Mouse (Mus musculus) heart, adult 2 months (tissue): ENCODE measurements around the gene Hras. TPM values are rescaled to one million over a fixed set of nuclear protein-coding genes. Genes with fewer than 3 reads are reported as not detected.
A peak's percentile ranks its signal among the peaks of the same experiment; 100 is the strongest.

ENCODE experiments used
- DNase-seq, 2 experiments: peaks; one replicate each; pipeline ENCODE4 v3.0.0; 2021
- H3K27ac ChIP-seq: fragments of 200-600 bp; 2 replicates; pipeline ENCODE4 v1.8.1; 2022
- H3K27me3 ChIP-seq: fragments of 200-500 bp; 2 replicates; pipeline ENCODE4 v1.6.1; 2012; ENCODE audit warnings: mild to moderate bottlenecking, low read length, inconsistent platforms, mixed read lengths; ENCODE audit not compliant: control insufficient read depth, insufficient read depth
- H3K36me3 ChIP-seq: fragments of 200-500 bp; 2 replicates; pipeline ENCODE4 v1.6.1; 2012; ENCODE audit warnings: low read length, inconsistent platforms; ENCODE audit not compliant: control insufficient read depth, insufficient read depth
- H3K4me1 ChIP-seq: fragments of 200-500 bp; 2 replicates; pipeline ENCODE4 v1.6.1; 2011; ENCODE audit warnings: low read length; ENCODE audit not compliant: control insufficient read depth, insufficient read depth
- H3K4me3 ChIP-seq: fragments of 200-600 bp; 2 replicates; pipeline ENCODE4 v1.8.1; 2022
- H3K79me2 ChIP-seq: fragments of 200-500 bp; replicated peaks from 2 replicates; pipeline ENCODE4 v1.6.1; 2012; ENCODE audit warnings: mild to moderate bottlenecking, inconsistent platforms, low read length, moderate library complexity, mixed read lengths; ENCODE audit not compliant: control insufficient read depth, insufficient read depth
- H3K9ac ChIP-seq: fragments of 200-500 bp; 2 replicates; pipeline ENCODE4 v1.6.1; 2012; ENCODE audit warnings: low read depth, mild to moderate bottlenecking, control low read depth, inconsistent platforms, low read length, mixed read lengths
- CTCF ChIP-seq: fragments of 200-600 bp; IDR thresholded peaks from 2 replicates; pipeline ENCODE4 v1.8.1; 2022; ENCODE audit warnings: antibody characterized with exemption, mild to moderate bottlenecking, moderate library complexity
- EP300 ChIP-seq: fragments of 200-500 bp; IDR thresholded peaks from 2 replicates; pipeline ENCODE4 v1.6.1; 2011; ENCODE audit warnings: low read depth, low read length, control low read depth; ENCODE audit not compliant: insufficient read depth
- POLR2A ChIP-seq: fragments of 200-500 bp; IDR thresholded peaks from 2 replicates; pipeline ENCODE4 v1.6.1; 2011; ENCODE audit warnings: mild to moderate bottlenecking, low read depth, low read length, control low read depth; ENCODE audit not compliant: insufficient read depth
- WGBS: fragments of 180-500 bp; shearing (Covaris S2); methylation state at CpG from one replicate; pipeline ENCODE4 v1.1.7; 2018; 5-methylcytosine and 5-hydroxymethylcytosine counted together
- intact Hi-C: fragments of 180-260 bp; cut with DNase I; formaldehyde crosslinking; loops from one replicate; pipeline ENCODE4 v1.15.1; 2025
- polyA plus RNA-seq: library from polyadenylated mRNA; depleted of rRNA; stranded (reverse); fragments of >200 nt; gene quantifications from 2 replicates; pipeline ENCODE4 v1.2.3, GENCODE M21; 2012
- total RNA-seq, 2 experiments: library from RNA; stranded (reverse); gene quantifications; 2 replicates each; pipeline ENCODE4 v1.2.3; 2021

Gene Hras
- total and polyA plus RNA-seq, 3 experiments: 63.7 to 105 (median 90.8) TPM

DNA sequence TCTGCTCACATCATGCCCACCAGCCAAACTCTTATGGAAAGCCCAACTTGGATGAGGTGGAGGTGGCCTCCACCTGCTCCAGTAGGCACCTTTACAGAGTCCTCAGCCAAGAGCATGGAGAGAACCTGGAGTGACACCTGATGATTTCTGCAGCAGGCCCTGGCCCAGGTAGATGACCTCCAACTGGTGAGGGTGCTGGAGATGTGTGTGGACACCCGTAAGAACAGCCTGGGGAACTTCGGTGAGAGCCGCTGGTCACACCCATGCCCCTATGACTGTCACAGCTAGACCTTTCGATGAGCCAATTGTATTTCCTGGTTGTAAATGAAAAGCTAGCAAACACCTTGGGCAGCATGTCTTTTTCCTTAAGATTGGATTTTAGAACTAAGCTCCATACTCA, 4.3 kb upstream of the Hras start:
- Histone ChIP-seq H3K27me3 (no peaks in the 10 kb centered on the region), H3K27ac (no peak overlapping the region), H3K4me1 (peaks cover 1% of the 10 kb centered on the region; the same call in 1 of the 2 replicates), H3K4me3 (no peak overlapping the region), H3K79me2 (peaks cover 1% of the 10 kb centered on the region; the same call in 1 of the 2 replicates), H3K36me3 (no peaks in the 10 kb centered on the region), H3K9ac (no peak overlapping the region)
- TF ChIP-seq CTCF (no peak), POLR2A (no peak), EP300 (no peak)
- WGBS: 96% methylated on average over 4 of the region's 4 CpGs
- intact Hi-C loops: no loop called here
- no peak for DNase-seq

DNA sequence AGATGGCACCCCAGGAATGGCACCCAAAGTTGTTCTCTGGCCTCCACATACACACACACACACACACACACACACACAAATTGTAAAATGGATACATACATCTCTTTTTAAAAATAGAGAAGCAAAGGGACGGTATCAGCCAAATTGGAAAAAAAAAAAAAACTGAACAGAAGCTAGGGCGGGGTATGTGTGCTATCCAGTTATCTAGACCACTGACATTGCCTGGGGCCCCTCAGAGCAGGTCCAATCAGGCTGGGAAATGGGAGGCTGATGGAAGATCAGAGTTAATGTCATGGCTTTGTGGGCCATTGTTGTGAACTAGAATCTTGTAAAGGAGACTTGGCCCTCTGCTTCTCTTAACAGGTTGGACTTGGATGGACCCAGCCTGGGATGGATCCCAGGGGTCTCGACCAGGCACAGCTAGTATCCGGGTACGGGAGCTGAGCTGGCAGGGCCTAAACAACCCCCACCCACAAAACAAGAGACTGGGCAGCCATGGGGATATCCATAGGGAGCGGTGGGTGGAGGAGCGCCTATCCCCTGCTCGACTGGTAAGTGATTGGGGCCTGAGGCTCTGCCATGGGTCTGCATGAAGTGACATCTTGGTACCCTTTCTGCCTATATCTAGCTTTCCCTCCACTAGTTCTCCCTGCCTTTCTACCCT, 2.9 kb upstream of the Hras start:
- TF ChIP-seq EP300 (no peak), POLR2A (no peak), CTCF (no peak)
- H3K27ac ChIP-seq: no peak overlapping the region
- H3K36me3 ChIP-seq: no peaks in the 10 kb centered on the region
- intact Hi-C loops: no loop called here
- no peaks in the 10 kb centered on the region for H3K27me3 ChIP-seq
- H3K4me1 ChIP-seq: peaks cover 5% of the 10 kb centered on the region
- H3K79me2 ChIP-seq: peaks cover 1% of the 10 kb centered on the region; the same call in 1 of the 2 replicates
- H3K9ac ChIP-seq: no peak overlapping the region
- no peak overlapping the region for H3K4me3 ChIP-seq
- 91% methylated on average over 8 of the region's 8 CpGs for WGBS
- no peak for DNase-seq

DNA sequence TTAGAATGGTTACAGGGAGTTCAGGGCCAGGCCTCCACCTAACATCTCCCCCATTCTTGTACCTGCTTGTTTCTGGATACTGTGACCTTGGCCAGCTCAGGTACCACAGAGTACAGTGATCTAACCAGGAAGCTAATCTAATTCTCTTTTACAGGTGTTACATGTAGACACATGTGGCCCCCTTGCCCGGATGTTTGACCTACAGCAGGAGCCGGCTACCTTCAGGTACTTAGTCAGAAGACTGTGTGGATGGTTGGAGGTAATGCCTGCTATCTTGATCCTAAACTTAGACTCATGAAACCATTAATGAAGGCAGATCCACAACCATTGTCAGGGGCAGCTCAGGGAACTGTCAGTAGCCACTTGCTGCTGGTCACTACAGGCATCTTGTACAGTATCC, 1.9 kb upstream of the Hras start:
- no peak for DNase-seq
- no peak overlapping the region for H3K4me3 ChIP-seq
- peaks cover 1% of the 10 kb centered on the region; the same call in 1 of the 2 replicates for H3K79me2 ChIP-seq
- no peaks in the 10 kb centered on the region for H3K36me3 ChIP-seq
- peaks cover 9% of the 10 kb centered on the region for H3K4me1 ChIP-seq
- intact Hi-C loops: no loop called here
- H3K27me3 ChIP-seq: no peaks in the 10 kb centered on the region
- no peak overlapping the region for H3K27ac ChIP-seq
- H3K9ac ChIP-seq: no peak overlapping the region
- WGBS: 97% methylated on average over 2 of the region's 2 CpGs
- no peak for TF ChIP-seq POLR2A
- no peak for TF ChIP-seq EP300
- no peak for TF ChIP-seq CTCF

DNA sequence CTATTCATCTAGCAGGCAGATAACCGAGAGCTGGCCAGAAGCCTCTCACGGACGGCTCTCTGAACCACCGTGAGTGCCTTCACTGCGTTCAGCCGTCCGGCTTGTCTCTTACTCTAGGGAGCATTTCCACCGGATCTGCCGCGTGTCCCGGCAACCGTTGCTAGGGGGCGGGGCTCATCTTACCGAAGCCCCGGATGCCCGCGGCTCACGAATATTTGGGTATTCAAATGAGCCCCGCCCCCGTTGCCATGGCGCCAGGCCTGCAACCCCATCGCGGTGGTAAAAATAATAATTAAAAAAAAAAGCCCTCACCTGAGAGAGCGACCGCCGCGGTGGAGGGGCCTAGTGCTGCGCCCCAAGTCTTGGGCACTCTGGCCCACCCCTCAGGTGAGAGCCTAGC, 1.0 kb upstream of the Hras start:
- Histone ChIP-seq H3K79me2 (peaks cover 1% of the 10 kb centered on the region; the same call in 1 of the 2 replicates), H3K9ac (peak overlapping the region; percentile 10), H3K27ac (peak overlapping the region; percentile 80), H3K27me3 (no peaks in the 10 kb centered on the region), H3K4me3 (peak overlapping the region; percentile 61), H3K36me3 (no peaks in the 10 kb centered on the region), H3K4me1 (peaks cover 11% of the 10 kb centered on the region)
- intact Hi-C loops: loop anchor here (5.0 kb wide), 1 partner anchor 253 kb away; the partner anchor contains the start of gene Pgghg
- peak; percentile 88 to 90 for DNase-seq
- WGBS: 2% methylated on average over 28 of the region's 28 CpGs
- TF ChIP-seq CTCF (no peak), POLR2A (peak; percentile 58; the same call in 1 of the 2 replicates)

DNA sequence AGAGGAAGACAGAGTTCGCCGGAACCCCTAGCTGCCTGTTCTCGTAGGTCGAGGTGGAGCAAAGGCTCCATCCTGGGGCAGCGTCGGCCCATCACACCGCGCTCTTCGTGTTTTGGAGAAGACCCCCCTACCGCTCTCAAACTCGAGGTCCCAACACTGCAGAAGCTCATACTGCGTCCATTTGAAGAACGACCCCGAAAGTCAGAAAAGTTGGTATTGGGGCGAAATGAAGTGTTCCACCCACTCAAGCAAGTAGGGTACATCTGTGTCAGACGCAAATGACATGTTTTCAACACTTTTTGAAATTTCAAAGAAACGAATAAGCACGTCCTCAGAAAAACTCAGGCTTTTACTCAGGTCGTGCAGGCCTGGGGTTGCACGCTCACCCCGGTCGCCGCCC, 604 bp upstream of the Hras start:
- no peaks in the 10 kb centered on the region for H3K27me3 ChIP-seq
- intact Hi-C loops: loop anchor here (5.0 kb wide), 1 partner anchor 252 kb away; the partner anchor contains the start of gene Pgghg

DNA sequence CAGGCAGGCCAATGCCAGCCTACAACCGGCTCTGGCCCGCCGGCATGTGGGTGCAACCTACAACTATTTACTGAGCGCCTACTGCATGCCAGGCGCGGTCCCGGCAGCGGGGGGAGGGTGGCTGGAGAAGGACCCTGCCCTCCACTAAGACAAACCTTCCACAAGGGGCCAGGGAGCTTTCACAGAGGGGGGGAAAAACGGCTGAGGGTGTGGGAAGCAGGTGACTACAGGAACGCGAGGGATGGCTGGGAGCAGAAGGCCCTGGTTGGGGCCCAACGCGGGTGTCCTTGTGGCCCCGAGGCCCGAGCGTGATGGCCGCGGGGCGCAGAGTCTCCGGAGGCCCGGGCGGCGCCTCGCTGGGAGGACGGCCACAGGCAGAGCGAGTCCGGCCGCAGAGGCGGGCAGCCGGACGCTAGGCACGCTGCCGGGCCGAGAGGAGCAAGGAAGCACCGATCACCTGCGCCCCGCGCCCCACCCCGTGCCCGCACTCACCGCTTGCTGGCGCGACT, 403 bp downstream of the Hras start:
- intact Hi-C loops: loop anchor here (5.0 kb wide), 1 partner anchor 251 kb away; the partner anchor contains the start of gene Pgghg
- Histone ChIP-seq H3K4me3 (peak overlapping the region; percentile 95), H3K36me3 (no peaks in the 10 kb centered on the region), H3K27me3 (no peaks in the 10 kb centered on the region), H3K79me2 (peaks cover 1% of the 10 kb centered on the region; the same call in 1 of the 2 replicates), H3K27ac (peak overlapping the region; percentile 92), H3K9ac (peak overlapping the region; percentile 94), H3K4me1 (peaks cover 11% of the 10 kb centered on the region)
- no peak for DNase-seq
- 2% methylated on average over 38 of the region's 43 CpGs for WGBS
- TF ChIP-seq EP300: no peak
- TF ChIP-seq CTCF: no peak
- no peak for TF ChIP-seq POLR2A

More for the DNA sequence above, 604 bp upstream of the Hras start:
- TF ChIP-seq EP300 (no peak), POLR2A (no peak), CTCF (no peak)
- no peak for DNase-seq
- H3K27ac ChIP-seq: peak overlapping the region; percentile 80
- 1% methylated on average over 23 of the region's 23 CpGs for WGBS
- peaks cover 11% of the 10 kb centered on the region for H3K4me1 ChIP-seq
- H3K36me3 ChIP-seq: no peaks in the 10 kb centered on the region
- peak overlapping the region; percentile 10 for H3K9ac ChIP-seq
- H3K4me3 ChIP-seq: peak overlapping the region; percentile 61
- H3K79me2 ChIP-seq: peaks cover 1% of the 10 kb centered on the region; the same call in 1 of the 2 replicates
